Mouse (Mus musculus) E14TG2a.4 (cell line): Measurements from ENCODE around the gene D17Wsu92e.

Experiments used
- H3K27me3 ChIP-seq: 2 replicates; pipeline ENCODE4 v1.6.1; 2014; ENCODE audit warnings: low read length, control low read depth; ENCODE audit not compliant: insufficient read depth
- H3K36me3 ChIP-seq: 2 replicates; pipeline ENCODE4 v1.6.1; 2014; ENCODE audit warnings: low read length, control low read depth; ENCODE audit not compliant: insufficient read depth
- H3K4me1 ChIP-seq: replicated peaks from 2 replicates; pipeline ENCODE4 v1.6.1; 2014; ENCODE audit warnings: low read depth, low read length, control low read depth
- H3K4me3 ChIP-seq: replicated peaks from 2 replicates; pipeline ENCODE4 v1.5.1; 2014; ENCODE audit warnings: mild to moderate bottlenecking, low read length
- H3K9me3 ChIP-seq: 2 replicates; pipeline ENCODE4 v1.6.1; 2014; ENCODE audit warnings: low read length, control low read depth
- CTCF ChIP-seq: conservative IDR thresholded peaks from 2 replicates; pipeline ENCODE4 v1.5.1; 2014; ENCODE audit warnings: low read length
- NANOG ChIP-seq: IDR thresholded peaks from 2 replicates; pipeline ENCODE4 v1.6.1; 2014; ENCODE audit warnings: borderline replicate concordance, low read length, mixed read lengths
- POU5F1 ChIP-seq: IDR thresholded peaks from 2 replicates; pipeline ENCODE4 v1.6.1; 2014; ENCODE audit warnings: low read length, borderline replicate concordance

Gene D17Wsu92e

GRCm38 (mm10) chr17:27820568-27821406, at the start of gene D17Wsu92e:
TSS of gene D17Wsu92e (minus strand) at chr17:27820648.
- no peak for TF ChIP-seq POU5F1
- Histone ChIP-seq H3K27me3 (no peaks in the 10 kb centered on the region), H3K9me3 (no peaks in the 10 kb centered on the region), H3K36me3 (peaks cover 4% of the 10 kb centered on the region), H3K4me3 (peak within 1 kb of the TSS; percentile 99), H3K4me1 (peaks cover 70% of the 10 kb centered on the region)

GRCm38 (mm10) chr17:27866737-27867136, 46.3 kb upstream of the D17Wsu92e start:
- 0 out of 2 replicates have a peak, but pooled peaks cover 5% of the 10 kb centered on the region for H3K4me1 ChIP-seq
- no peak overlapping the region for H3K4me3 ChIP-seq
- TF ChIP-seq POU5F1 (no peak), CTCF (no peak), NANOG (no peak)
- 0 out of 2 replicates have a peak, but pooled peaks cover 7% of the 10 kb centered on the region for H3K36me3 ChIP-seq
- H3K9me3 ChIP-seq: no peaks in the 10 kb centered on the region
- no peaks in the 10 kb centered on the region for H3K27me3 ChIP-seq

DNA sequence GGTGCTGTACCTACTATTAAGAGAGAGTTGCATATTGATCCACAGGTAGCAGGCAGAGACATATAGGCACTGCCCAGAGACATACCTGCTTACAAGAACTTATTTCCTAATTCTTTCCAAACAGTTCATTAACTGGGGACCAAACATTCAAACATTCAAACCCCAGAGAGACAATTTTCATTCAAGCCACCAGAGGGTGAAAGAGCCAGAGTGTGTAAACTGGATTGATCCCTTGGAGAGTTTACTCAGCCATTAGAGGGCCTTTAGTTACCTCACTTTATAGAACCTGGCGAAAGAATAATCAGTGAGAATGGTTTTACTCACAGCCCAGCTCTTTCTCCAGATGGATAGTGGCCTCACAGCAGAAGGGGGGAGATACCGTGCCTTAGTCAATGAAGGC, 45.0 kb upstream of the D17Wsu92e start:
- no peak for TF ChIP-seq POU5F1
- TF ChIP-seq CTCF: no peak; the same call in 1 of the 2 replicates
- TF ChIP-seq NANOG: no peak
- no peak overlapping the region for H3K4me3 ChIP-seq
- no peaks in the 10 kb centered on the region for H3K27me3 ChIP-seq
- H3K9me3 ChIP-seq: no peaks in the 10 kb centered on the region
- 0 out of 2 replicates have a peak, but pooled peaks cover 7% of the 10 kb centered on the region for H3K36me3 ChIP-seq
- 0 out of 2 replicates have a peak, but pooled peaks cover 10% of the 10 kb centered on the region for H3K4me1 ChIP-seq

DNA sequence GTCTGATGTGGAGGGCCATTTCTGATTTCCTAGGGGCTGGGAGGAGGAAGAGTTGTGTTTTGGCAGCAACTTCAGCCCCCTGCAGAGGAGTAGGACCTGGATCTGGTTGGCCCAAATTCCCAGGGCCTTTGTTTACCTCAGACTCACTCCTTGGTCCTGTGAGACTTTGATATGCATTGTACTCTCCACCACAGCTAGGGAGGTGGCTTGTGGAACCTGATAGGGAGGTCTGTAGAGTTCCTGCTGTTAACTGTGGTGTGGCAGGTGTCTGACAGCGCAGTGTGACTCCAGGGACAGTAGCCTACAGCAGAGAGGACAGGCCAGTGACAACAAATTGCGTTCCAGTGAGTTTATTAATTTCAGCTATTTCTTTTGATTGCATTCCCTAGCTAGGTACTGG, 38.7 kb upstream of the D17Wsu92e start:
- peaks cover 50% of the 10 kb centered on the region for H3K4me1 ChIP-seq
- H3K36me3 ChIP-seq: peaks cover 6% of the 10 kb centered on the region
- H3K27me3 ChIP-seq: peaks cover 19% of the 10 kb centered on the region
- H3K9me3 ChIP-seq: no peaks in the 10 kb centered on the region
- TF ChIP-seq POU5F1 (no peak), CTCF (no peak), NANOG (no peak)
- H3K4me3 ChIP-seq: no peak overlapping the region

DNA sequence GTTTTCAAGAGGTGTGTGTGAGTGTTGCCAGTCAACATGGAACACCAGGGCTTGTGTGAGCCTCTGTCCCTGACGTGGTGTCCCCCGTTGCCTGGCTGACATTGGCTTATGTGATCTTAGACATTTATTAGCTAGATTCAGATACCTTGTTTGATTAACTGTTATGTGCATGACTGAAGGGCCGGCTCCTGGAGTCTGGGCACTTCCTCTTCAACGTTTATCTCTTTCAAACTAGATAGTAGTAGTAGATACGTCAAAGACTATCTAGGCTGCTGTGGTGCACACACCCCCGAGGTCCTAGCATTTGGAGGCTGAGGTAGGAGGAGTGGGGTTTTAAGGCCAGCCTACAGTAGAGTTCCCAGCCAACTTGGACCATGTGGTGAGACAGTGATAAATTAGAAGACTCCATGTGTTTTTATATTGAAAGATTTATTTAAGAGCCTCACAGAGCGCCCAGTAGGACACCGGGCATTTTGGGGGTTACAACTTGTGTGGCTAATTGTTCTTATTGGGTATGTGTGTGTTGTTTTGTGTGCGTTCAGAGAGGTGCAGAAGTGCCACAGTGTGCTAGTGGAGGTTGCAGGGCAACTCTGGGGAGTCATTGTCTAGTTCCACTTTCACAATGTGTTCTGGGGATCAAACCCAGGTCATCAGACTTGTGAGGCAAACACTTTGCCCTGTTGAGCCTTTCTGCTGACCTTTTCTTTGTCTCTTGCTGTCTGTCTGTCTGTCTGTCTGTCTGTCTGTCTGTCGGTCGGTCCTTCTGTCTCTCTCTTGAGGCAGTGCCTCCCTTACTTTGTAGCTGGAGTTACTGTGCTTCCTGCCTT, 37.4 kb upstream of the D17Wsu92e start:
- H3K27me3 ChIP-seq: peaks cover 19% of the 10 kb centered on the region
- H3K9me3 ChIP-seq: no peaks in the 10 kb centered on the region
- H3K36me3 ChIP-seq: peaks cover 18% of the 10 kb centered on the region
- H3K4me3 ChIP-seq: peak overlapping the region; percentile 99
- TF ChIP-seq POU5F1 (no peak), CTCF (no peak), NANOG (no peak)
- H3K4me1 ChIP-seq: peaks cover 50% of the 10 kb centered on the region

- no peak for TF ChIP-seq NANOG
- no peak for TF ChIP-seq POU5F1
- no peak for TF ChIP-seq CTCF
- H3K36me3 ChIP-seq: peaks cover 26% of the 10 kb centered on the region
- H3K4me1 ChIP-seq: peaks cover 50% of the 10 kb centered on the region
- H3K9me3 ChIP-seq: no peaks in the 10 kb centered on the region
- peak overlapping the region; percentile 99 for H3K4me3 ChIP-seq
- peaks cover 19% of the 10 kb centered on the region for H3K27me3 ChIP-seq
Observed at GRCm38 (mm10) chr17:27856798-27857648, 36.6 kb upstream of the D17Wsu92e start.

GRCm38 (mm10) chr17:27856265-27856797, 35.9 kb upstream of the D17Wsu92e start, which contains the start of gene Uhrf1bp1:
TSS of gene Uhrf1bp1 (plus strand) at chr17:27856441.
- TF ChIP-seq CTCF (no peak), POU5F1 (no peak), NANOG (no peak)

DNA sequence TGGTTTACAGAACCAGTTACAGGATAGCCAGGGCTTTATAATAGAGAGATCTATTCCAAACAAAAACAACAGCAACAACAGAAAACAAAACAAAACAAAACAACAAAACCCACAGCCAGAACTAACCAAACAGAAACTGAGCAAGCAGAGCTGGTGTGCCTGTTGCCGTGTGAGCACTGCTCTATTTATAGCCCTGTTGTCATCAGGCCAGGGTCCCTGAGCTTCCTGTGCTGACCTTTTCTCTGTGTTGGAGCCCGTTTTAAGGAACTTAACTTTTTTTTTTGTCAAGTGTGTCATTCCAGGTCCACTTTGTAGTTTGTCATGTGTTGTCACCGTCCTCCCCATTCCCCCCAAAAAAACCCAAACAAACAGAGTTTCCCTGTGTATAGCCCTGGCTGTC, 30.6 kb upstream of the D17Wsu92e start:
- TF ChIP-seq NANOG (no peak), CTCF (no peak), POU5F1 (no peak)
- Histone ChIP-seq H3K27me3 (no peaks in the 10 kb centered on the region), H3K36me3 (peaks cover 85% of the 10 kb centered on the region), H3K4me3 (no peak overlapping the region), H3K9me3 (no peaks in the 10 kb centered on the region), H3K4me1 (peaks cover 13% of the 10 kb centered on the region)

More at GRCm38 (mm10) chr17:27856265-27856797, 35.9 kb upstream of the D17Wsu92e start, which contains the start of gene Uhrf1bp1:
- Histone ChIP-seq H3K4me3 (peak within 1 kb of the TSS; percentile 99), H3K4me1 (peaks cover 47% of the 10 kb centered on the region), H3K9me3 (no peaks in the 10 kb centered on the region), H3K27me3 (peaks cover 19% of the 10 kb centered on the region), H3K36me3 (peaks cover 32% of the 10 kb centered on the region)
